Mouse (Mus musculus): ENCODE measurements around the gene Cds1. TPM values are rescaled to one million over a fixed set of nuclear protein-coding genes. Genes with fewer than 3 reads are reported as not detected.

Cds1 gene
- polyA plus RNA-seq, 1 experiment from 2014 or later: 10.9 TPM

GRCm38 (mm10) chr5:101861786-101862571, 97.0 kb downstream of the Cds1 start:
- ATAC-seq (replicated peaks; ENCODE audit: low FRiP score): peak; percentile 37; the same call in 1 of the 2 replicates
- Histone ChIP-seq H3K27me3 (no peaks in the 10 kb centered on the region), H3K27ac (peak overlapping the region; percentile 75), H3K4me2 (no peak overlapping the region), H3K36me3 (peaks cover 91% of the 10 kb centered on the region), H3K9ac (no peak overlapping the region), H3K9me3 (replicated peaks) (no peaks in the 10 kb centered on the region), H3K4me3 (replicated peaks) (no peak overlapping the region), H3K4me1 (peaks cover 25% of the 10 kb centered on the region)
- WGBS: 73% methylated on average over 18 of the region's 18 CpGs

DNA sequence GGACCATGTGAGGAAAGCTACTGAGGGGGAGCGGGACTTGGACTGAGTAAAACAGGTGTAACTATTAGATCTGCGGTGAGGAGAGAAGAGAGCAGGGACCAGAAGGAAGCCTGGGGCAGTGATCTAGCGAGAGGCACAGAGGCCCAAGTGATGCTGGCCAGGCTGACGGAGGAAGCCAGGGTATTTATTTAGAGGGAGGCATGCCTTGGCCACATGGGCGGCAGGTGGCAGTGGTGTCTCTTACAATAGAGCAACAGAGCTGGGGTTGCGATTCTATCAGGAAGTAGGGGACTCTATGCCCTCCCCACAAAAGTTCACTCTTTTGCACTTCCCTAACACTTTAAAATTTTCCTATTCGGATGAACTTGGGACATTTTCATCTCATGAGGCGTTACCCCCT, 97.7 kb downstream of the Cds1 start:
- no peaks in the 10 kb centered on the region for H3K27me3 ChIP-seq
- peaks cover 23% of the 10 kb centered on the region for H3K4me1 ChIP-seq
- H3K4me2 ChIP-seq: no peak overlapping the region
- no peak overlapping the region for H3K4me3 ChIP-seq (replicated peaks)
- peaks cover 91% of the 10 kb centered on the region for H3K36me3 ChIP-seq
- peak overlapping the region; percentile 75 for H3K27ac ChIP-seq
- no peak for ATAC-seq (replicated peaks; ENCODE audit: low FRiP score)
- no peaks in the 10 kb centered on the region for H3K9me3 ChIP-seq (replicated peaks)
- H3K9ac ChIP-seq: no peak overlapping the region
- 77% methylated on average over 8 of the region's 8 CpGs for WGBS

GRCm38 (mm10) chr5:101863946-101864345, 99.0 kb downstream of the Cds1 start:
- no peak overlapping the region for H3K4me3 ChIP-seq (replicated peaks)
- peaks cover 91% of the 10 kb centered on the region for H3K36me3 ChIP-seq
- no peak overlapping the region for H3K4me2 ChIP-seq
- H3K9ac ChIP-seq: no peak overlapping the region
- no peaks in the 10 kb centered on the region for H3K9me3 ChIP-seq (replicated peaks)
- H3K27ac ChIP-seq: no peak overlapping the region
- no peaks in the 10 kb centered on the region for H3K27me3 ChIP-seq
- peaks cover 16% of the 10 kb centered on the region for H3K4me1 ChIP-seq
- WGBS: 85% methylated on average over 6 of the region's 6 CpGs
- no peak for ATAC-seq (replicated peaks; ENCODE audit: low FRiP score)

GRCm38 (mm10) chr5:101866722-101867121, 101.8 kb downstream of the Cds1 start:
- Histone ChIP-seq H3K27ac (peak overlapping the region; percentile 9; the same call in 1 of the 2 replicates), H3K9ac (no peak overlapping the region)
- 66% methylated on average over 2 of the region's 2 CpGs for WGBS

More at GRCm38 (mm10) chr5:101866722-101867121, 101.8 kb downstream of the Cds1 start:
- Histone ChIP-seq H3K9me3 (replicated peaks) (0 out of 2 replicates have a peak, but pooled peaks cover 5% of the 10 kb centered on the region), H3K4me2 (no peak overlapping the region), H3K27me3 (no peaks in the 10 kb centered on the region), H3K36me3 (peaks cover 95% of the 10 kb centered on the region), H3K4me1 (peaks cover 11% of the 10 kb centered on the region; the same call in 1 of the 2 replicates), H3K4me3 (replicated peaks) (no peak overlapping the region)
- ATAC-seq (replicated peaks; ENCODE audit: low FRiP score): no peak

Other genes starting within 250 kb of the Cds1 start
- gene Nkx6-1, start 100.1 kb upstream of the Cds1 start, polyA plus RNA-seq (2015; fragmentation: Nextera tagmentation; extraction: Ambion mirVana): 0.55 and 0.90 TPM in 2 replicates